11 mouse cellular contexts compared by ENCODE assay signal in genomic region chr2:68377251-68377681, GRCm38 (mm10).
DNase-seq lines count a peak whose midpoint lies in the region; ATAC-seq and TF ChIP-seq lines count a peak whose summit lies in the region.
"Had no signal": no experiment of that assay in that cellular context is flagged by ENCODE, and none has a peak within 500 bp of the region (broad histone marks: within the 10 kb centered on the region; RNA-seq: fewer than 3 reads in every experiment).

No protein-coding gene starts in this region.

- DNase-seq in heart, adult 11 months: peak; percentile 89
- DNase-seq in heart, postnatal 25 days (ENCODE audit: low spot score): no peak
- no peak for DNase-seq in heart, embryonic 10.5 days (ENCODE audit: low spot score)
- peak; percentile 43 for DNase-seq in heart, postnatal 0 days (ENCODE audit: low spot score)
- peak; percentile 55 for DNase-seq in kidney, postnatal 10 days
- DNase-seq in left cerebral cortex, adult 2 months (ENCODE audit: extremely low spot score in 1 of 2, low spot score in 2 of 2): no peak
- DNase-seq: liver, postnatal 0 days had no signal

- H3K27me3 ChIP-seq in heart, embryonic 10.5 days (ENCODE audit: insufficient read depth, poor library complexity, severe bottlenecking): no peaks in the 10 kb centered on the region
- H3K27me3 ChIP-seq in heart, postnatal 0 days (ENCODE audit: control insufficient read depth, insufficient read depth, low read length): no peaks in the 10 kb centered on the region
- no peaks in the 10 kb centered on the region for H3K27me3 ChIP-seq in neural tube, embryonic 15.5 days (replicated peaks)

- peak overlapping the region; percentile 36; the same call in 1 of the 2 replicates for H3K9ac ChIP-seq in heart, postnatal 0 days (replicated peaks; ENCODE audit: low read depth, low read length)
- H3K9ac ChIP-seq in neural tube, embryonic 15.5 days (replicated peaks): no peak overlapping the region
- H3K9ac ChIP-seq: liver, postnatal 0 days had no signal

- H3K4me2 ChIP-seq in heart, postnatal 0 days (ENCODE audit: low read depth, low read length): peak overlapping the region; percentile 38
- H3K4me2 ChIP-seq in neural tube, embryonic 15.5 days: no peak overlapping the region

- no peak for TF ChIP-seq CTCF in heart, postnatal 0 days (IDR thresholded peaks at IDR 0.05; ENCODE audit: low read depth)
- no peak for TF ChIP-seq CTCF in left cerebral cortex, adult 2 months (IDR thresholded peaks at IDR 0.05)

- H3K4me3 ChIP-seq in heart, embryonic 10.5 days: peak overlapping the region; percentile 12; the same call in 1 of the 2 replicates
- H3K4me3 ChIP-seq in heart, postnatal 0 days (ENCODE audit: low read depth, low read length): peak overlapping the region; percentile 18
- no peak overlapping the region for H3K4me3 ChIP-seq in left cerebral cortex, adult 2 months
- no peak overlapping the region for H3K4me3 ChIP-seq in neural tube, embryonic 15.5 days (replicated peaks)

- intact Hi-C loops in heart, postnatal 25 days (cut with DNase I): loop anchor here (5.0 kb wide), 1 partner anchor 95 kb away; the partner anchor contains the start of gene Stk39
- intact Hi-C loops in left cerebral cortex, adult 2 months (cut with DNase I): no loop called here

- no peak for TF ChIP-seq EP300 in heart, postnatal 0 days (IDR thresholded peaks at IDR 0.05; ENCODE audit: low read depth)

- H3K9me3 ChIP-seq in heart, embryonic 10.5 days: no peaks in the 10 kb centered on the region
- H3K9me3 ChIP-seq in heart, postnatal 0 days (replicated peaks; ENCODE audit: control insufficient read depth, low read length): no peaks in the 10 kb centered on the region
- no peaks in the 10 kb centered on the region for H3K9me3 ChIP-seq in neural tube, embryonic 15.5 days (replicated peaks)

- 61% methylated on average over 6 of the region's 6 CpGs for WGBS in heart, embryonic 10.5 days
- WGBS in heart, postnatal 0 days: 31% methylated on average over 6 of the region's 6 CpGs
- 87% methylated on average over 6 of the region's 6 CpGs for WGBS in neural tube, embryonic 15.5 days

- H3K27ac ChIP-seq in heart, embryonic 10.5 days: peak overlapping the region; percentile 86
- peak overlapping the region; percentile 89 for H3K27ac ChIP-seq in heart, postnatal 0 days (ENCODE audit: low read depth)
- no peak overlapping the region for H3K27ac ChIP-seq in left cerebral cortex, adult 2 months
- no peak overlapping the region for H3K27ac ChIP-seq in neural tube, embryonic 15.5 days (replicated peaks)
- H3K27ac ChIP-seq: hindbrain, postnatal 0 days had no signal

- ATAC-seq in heart, postnatal 0 days (ENCODE audit: insufficient read depth, low read depth): no peak; the same call in 1 of the 2 replicates
- no peak for ATAC-seq in erythroblast, adult 5-6 weeks (replicated peaks; ENCODE audit: low FRiP score, poor library complexity, severe bottlenecking)
- ATAC-seq in neural tube, embryonic 15.5 days (ENCODE audit: low FRiP score): no peak
- ATAC-seq: hindbrain, postnatal 0 days; liver, postnatal 0 days; midbrain, embryonic 16.5 days had no signal

- H3K4me1 ChIP-seq in heart, embryonic 10.5 days: peaks cover 83% of the 10 kb centered on the region
- peaks cover 74% of the 10 kb centered on the region for H3K4me1 ChIP-seq in heart, postnatal 0 days (ENCODE audit: control insufficient read depth, insufficient read depth)
- H3K4me1 ChIP-seq in neural tube, embryonic 15.5 days: peaks cover 8% of the 10 kb centered on the region

- no peaks in the 10 kb centered on the region for H3K36me3 ChIP-seq in heart, embryonic 10.5 days
- H3K36me3 ChIP-seq in heart, postnatal 0 days (replicated peaks; ENCODE audit: control insufficient read depth, insufficient read depth, low read length): no peaks in the 10 kb centered on the region
- no peaks in the 10 kb centered on the region for H3K36me3 ChIP-seq in neural tube, embryonic 15.5 days

Comparison
In these comparisons a context has a peak if more than half of its experiments do, and no peak if none do; other contexts are left out.
1. DNase-seq: peak in heart, adult 11 months (single experiment), heart, postnatal 0 days (single experiment) and kidney, postnatal 10 days (single experiment); none in heart, postnatal 25 days (single experiment), heart, embryonic 10.5 days (single experiment) and left cerebral cortex, adult 2 months (0 of 2).
2. H3K27ac ChIP-seq: peak in heart, embryonic 10.5 days (single experiment) and heart, postnatal 0 days (single experiment); none in left cerebral cortex, adult 2 months (single experiment) and neural tube, embryonic 15.5 days (single experiment).
3. H3K4me3 ChIP-seq: peak in heart, embryonic 10.5 days (single experiment) and heart, postnatal 0 days (single experiment); none in left cerebral cortex, adult 2 months (single experiment) and neural tube, embryonic 15.5 days (single experiment).